12 mouse cellular contexts compared by ENCODE assay signal in genomic region chr7:46201649-46202048, GRCm38 (mm10). TPM values are rescaled to one million over a fixed set of nuclear protein-coding genes. Genes with fewer than 3 reads are reported as not detected.
DNase-seq lines count a peak whose midpoint lies in the region; ATAC-seq and TF ChIP-seq lines count a peak whose summit lies in the region.
"Had no signal": no experiment of that assay in that cellular context is flagged by ENCODE, and none has a peak within 500 bp of the region (broad histone marks: within the 10 kb centered on the region; RNA-seq: fewer than 3 reads in every experiment).

No protein-coding gene starts in this region.

- H3K4me2 ChIP-seq in midbrain, embryonic 14.5 days (ENCODE audit: low read length), result 0 out of 2 replicates have a peak overlapping the region, but pooled peaks have one; percentile 17

- H3K4me1 ChIP-seq in heart, embryonic 10.5 days, result peaks cover 22% of the 10 kb centered on the region
- H3K4me1 ChIP-seq in midbrain, embryonic 14.5 days (ENCODE audit: control insufficient read depth, insufficient read depth, low read length), result no peaks in the 10 kb centered on the region

- no peak overlapping the region for H3K4me3 ChIP-seq in heart, embryonic 10.5 days
- H3K4me3 ChIP-seq in midbrain, embryonic 14.5 days (replicated peaks; ENCODE audit: low read depth, low read length), result no peak overlapping the region

- TF ChIP-seq POLR2A in brain, embryonic 14.5 days (IDR thresholded peaks at IDR 0.05; ENCODE audit: borderline replicate concordance, extremely low read depth, insufficient read depth, insufficient read length, poor library complexity, severe bottlenecking), result no peak

- no peaks in the 10 kb centered on the region for H3K9me3 ChIP-seq in heart, embryonic 10.5 days
- H3K9me3 ChIP-seq in midbrain, embryonic 14.5 days (ENCODE audit: control insufficient read depth, low read length), result no peaks in the 10 kb centered on the region

- TF ChIP-seq CTCF in brain, embryonic 14.5 days (IDR thresholded peaks at IDR 0.05; ENCODE audit: borderline replicate concordance, extremely low read depth, insufficient read depth, insufficient read length), result no peak

- peak overlapping the region; percentile 76 for H3K27ac ChIP-seq in heart, embryonic 10.5 days
- H3K27ac ChIP-seq in midbrain, embryonic 14.5 days (replicated peaks; ENCODE audit: low read depth, low read length), result no peak overlapping the region

- no peaks in the 10 kb centered on the region for H3K36me3 ChIP-seq in heart, embryonic 10.5 days
- H3K36me3 ChIP-seq in midbrain, embryonic 14.5 days (ENCODE audit: control insufficient read depth, insufficient read depth, low read length), result no peaks in the 10 kb centered on the region

- 18% methylated on average over 14 of the region's 14 CpGs for WGBS in heart, embryonic 10.5 days
- WGBS in midbrain, embryonic 14.5 days, result 9% methylated on average over 14 of the region's 14 CpGs

- no peak for DNase-seq in heart, embryonic 10.5 days (ENCODE audit: low spot score)
- no peak for DNase-seq in heart, adult 9 months (ENCODE audit: low spot score in 2 of 2)
- DNase-seq in brain, embryonic 14.5 days (ENCODE audit: low read depth), result peak; percentile 59
- peak; percentile 35 for DNase-seq in forelimb bud, embryonic 11.5 days (ENCODE audit: low read depth, low spot score)
- peak; percentile 54 for DNase-seq in midbrain, embryonic 14.5 days
- DNase-seq in spleen, postnatal 10 days (ENCODE audit: low spot score in 2 of 2), result no peak
- no peak for DNase-seq in adrenal gland, postnatal 10 days
- no peak for DNase-seq in adipocyte (ENCODE audit: low spot score)
- DNase-seq: cerebellum, adult 2 months; gastrocnemius, postnatal 14 days; kidney, postnatal 36 days; lung, adult 18-20 months had no signal

- H3K27me3 ChIP-seq in heart, embryonic 10.5 days (ENCODE audit: insufficient read depth, poor library complexity, severe bottlenecking), result peaks cover 29% of the 10 kb centered on the region
- H3K27me3 ChIP-seq in midbrain, embryonic 14.5 days (ENCODE audit: control insufficient read depth, insufficient read depth, low read length), result no peaks in the 10 kb centered on the region

- ATAC-seq in midbrain, embryonic 14.5 days (ENCODE audit: low FRiP score, low TSS enrichment), result 0 out of 2 replicates have a peak, but pooled peaks have one; percentile 57

- 0 out of 2 replicates have a peak overlapping the region, but pooled peaks have one; percentile 3 for H3K9ac ChIP-seq in midbrain, embryonic 14.5 days (replicated peaks; ENCODE audit: low read length)

RNA-seq across cellular contexts. Expression of gene Abcc8, which starts 21.8 kb away (rescaled TPM):
- 3.9 and 4.5 TPM in 2 replicates for polyA plus RNA-seq in heart, embryonic 10.5 days (2016; fragmentation: Nextera tagmentation; extraction: Ambion mirVana)
- polyA plus RNA-seq in brain, embryonic 14.5 days (2012; rRNA removed), result 12.3 and 15.0 TPM in 2 replicates
- polyA plus RNA-seq in midbrain, embryonic 14.5 days (2014; fragmentation: Nextera tagmentation; extraction: Ambion mirVana), result 3.0 and 6.0 TPM in 2 replicates
- 1 to 10 TPM in 1 of 2 experiments, under 1 TPM in 1; 0.78 to 1.7 TPM for total RNA-seq in adrenal gland, postnatal 10 days (2021)

RNA-seq across cellular contexts. Expression of gene Ush1c, which starts 36.7 kb away (rescaled TPM):
- polyA plus RNA-seq in heart, embryonic 10.5 days (2016; fragmentation: Nextera tagmentation; extraction: Ambion mirVana), result 2.0 and 3.0 TPM in 2 replicates
- polyA plus RNA-seq in brain, embryonic 14.5 days (2012; rRNA removed), result 0.79 and 1.2 TPM in 2 replicates
- 0.83 and 1.7 TPM in 2 replicates for polyA plus RNA-seq in midbrain, embryonic 14.5 days (2014; fragmentation: Nextera tagmentation; extraction: Ambion mirVana)
- total RNA-seq in adrenal gland, postnatal 10 days (2021), result 1 to 10 TPM; 2.0 to 2.3 TPM

RNA-seq across cellular contexts. Expression of gene Otog, which starts 39.1 kb away (rescaled TPM):
- polyA plus RNA-seq in heart, embryonic 10.5 days (2016; fragmentation: Nextera tagmentation; extraction: Ambion mirVana), result not detected in 2 replicates
- 0.06 and 0.22 TPM in 2 replicates for polyA plus RNA-seq in brain, embryonic 14.5 days (2012; rRNA removed)
- 0.03 and 0.07 TPM in 2 replicates for polyA plus RNA-seq in midbrain, embryonic 14.5 days (2014; fragmentation: Nextera tagmentation; extraction: Ambion mirVana)
- total RNA-seq in adrenal gland, postnatal 10 days (2021), result under 1 TPM; 0.06 to 0.09 TPM

Comparison
In these comparisons a context has a peak if more than half of its experiments do, and no peak if none do; other contexts are left out.
1. DNase-seq: peak in brain, embryonic 14.5 days (single experiment), forelimb bud, embryonic 11.5 days (single experiment) and midbrain, embryonic 14.5 days (single experiment); none in heart, embryonic 10.5 days (single experiment), heart, adult 9 months (0 of 2), spleen, postnatal 10 days (0 of 2), adrenal gland, postnatal 10 days (single experiment) and adipocyte (single experiment).